Mouse (Mus musculus) erythroblast, adult 5-6 weeks (primary cell): ENCODE data around the gene Vmn1r215. TPM values are rescaled to one million over a fixed set of nuclear protein-coding genes. Genes with fewer than 3 reads are reported as not detected.
"Not testable (repeated sequence)": the region's sequence is repeated elsewhere in the genome, so short reads cannot be mapped to it uniquely, and the experiment has no call there.

ENCODE experiments used
- ATAC-seq: replicated peaks from 2 replicates; pipeline ENCODE4 v1.8.0; 2016; ENCODE audit warnings: moderate number of reproducible peaks, mild to moderate bottlenecking, moderate TSS enrichment, inconsistent platforms; ENCODE audit not compliant: poor library complexity, low FRiP score, severe bottlenecking
- total RNA-seq, 2 experiments: library from RNA; stranded (forward) in 1 of 2; stranded (reverse) in 1 of 2; fragments of 150-400 nt in 1 of 2; fragments of 200-764, 138-1000 nt in 1 of 2; gene quantifications; 2 replicates each; pipeline versions ENCODE4 v1.2.3 to v1.2.4; 2015 to 2017; ENCODE audit warnings: low replicate concordance in 2 of 2

Gene Vmn1r215
- total RNA-seq (2015; ENCODE audit: low replicate concordance), result not detected in 2 replicates
- not detected in 2 replicates for total RNA-seq (2017; ENCODE audit: low replicate concordance)

GRCm38 (mm10) chr13:23067725-23068124, at the start of gene Vmn1r215:
Gene Vmn1r215, plus strand, starts transcription at chr13:23068025.
- ATAC-seq, result no peak

- no peak for ATAC-seq
These were observed 49.7 kb upstream of the Vmn1r215 start for GRCm38 (mm10) chr13:23018158-23018557.

GRCm38 (mm10) chr13:23024812-23025211, 43.0 kb upstream of the Vmn1r215 start:
- ATAC-seq, result no peak

- no peak for ATAC-seq
These were observed 37.7 kb upstream of the Vmn1r215 start, which contains the start of gene Vmn1r214 for GRCm38 (mm10) chr13:23030118-23030517. Gene Vmn1r214, plus strand, starts transcription at chr13:23030418.

- ATAC-seq, result no peak
These were observed 10.0 kb upstream of the Vmn1r215 start for GRCm38 (mm10) chr13:23057778-23058177.

- no peak for ATAC-seq
These were observed 1.5 kb downstream of the Vmn1r215 start for GRCm38 (mm10) chr13:23069312-23069711.

GRCm38 (mm10) chr13:23094386-23094785, 26.6 kb downstream of the Vmn1r215 start:
- ATAC-seq, result no peak

GRCm38 (mm10) chr13:23118126-23118525, 50.3 kb downstream of the Vmn1r215 start, which contains the start of gene Vmn1r217:
Gene Vmn1r217, minus strand, starts transcription at chr13:23118226.
- ATAC-seq, result not testable (repeated sequence)

- ATAC-seq, result no peak
These were observed 52.8 kb downstream of the Vmn1r215 start for GRCm38 (mm10) chr13:23120611-23121010.

Other genes starting within 250 kb of the Vmn1r215 start
- gene Vmn1r210, start 236.7 kb upstream of the Vmn1r215 start, total RNA-seq (2015; ENCODE audit: low replicate concordance), result not detected in 2 replicates
- gene Vmn1r210, start 236.7 kb upstream of the Vmn1r215 start, total RNA-seq (2017; ENCODE audit: low replicate concordance), result not detected in 2 replicates
- not detected in 2 replicates for gene Vmn1r211, start 210.5 kb upstream of the Vmn1r215 start, total RNA-seq (2015; ENCODE audit: low replicate concordance)
- gene Vmn1r211, start 210.5 kb upstream of the Vmn1r215 start, total RNA-seq (2017; ENCODE audit: low replicate concordance), result not detected in 2 replicates
- not detected in 2 replicates for gene Vmn1r212, start 183.8 kb upstream of the Vmn1r215 start, total RNA-seq (2015; ENCODE audit: low replicate concordance)
- not detected in 2 replicates for gene Vmn1r212, start 183.8 kb upstream of the Vmn1r215 start, total RNA-seq (2017; ENCODE audit: low replicate concordance)
- not detected in 2 replicates for gene Vmn1r213, start 60.4 kb upstream of the Vmn1r215 start, total RNA-seq (2015; ENCODE audit: low replicate concordance)
- gene Vmn1r213, start 60.4 kb upstream of the Vmn1r215 start, total RNA-seq (2017; ENCODE audit: low replicate concordance), result 0.70 TPM in 1 of 2 replicates, not detected in the other
- gene Vmn1r214, start 37.6 kb upstream of the Vmn1r215 start, total RNA-seq (2015; ENCODE audit: low replicate concordance), result not detected in 2 replicates
- gene Vmn1r214, start 37.6 kb upstream of the Vmn1r215 start, total RNA-seq (2017; ENCODE audit: low replicate concordance), result not detected in 2 replicates
- gene Vmn1r217, start 50.2 kb downstream of the Vmn1r215 start, total RNA-seq (2015; ENCODE audit: low replicate concordance), result not detected in 2 replicates
- under 0.01 and 0.09 TPM in 2 replicates for gene Vmn1r217, start 50.2 kb downstream of the Vmn1r215 start, total RNA-seq (2017; ENCODE audit: low replicate concordance)
- not detected in 2 replicates for gene Vmn1r218, start 65.1 kb downstream of the Vmn1r215 start, total RNA-seq (2015; ENCODE audit: low replicate concordance)
- gene Vmn1r218, start 65.1 kb downstream of the Vmn1r215 start, total RNA-seq (2017; ENCODE audit: low replicate concordance), result 0.14 TPM in 1 of 2 replicates, not detected in the other
- not detected in 2 replicates for gene Vmn1r219, start 91.3 kb downstream of the Vmn1r215 start, total RNA-seq (2015; ENCODE audit: low replicate concordance)
- 0.09 TPM in 1 of 2 replicates, not detected in the other for gene Vmn1r219, start 91.3 kb downstream of the Vmn1r215 start, total RNA-seq (2017; ENCODE audit: low replicate concordance)
- gene Vmn1r220, start 120.0 kb downstream of the Vmn1r215 start, total RNA-seq (2015; ENCODE audit: low replicate concordance), result not detected in 2 replicates
- gene Vmn1r220, start 120.0 kb downstream of the Vmn1r215 start, total RNA-seq (2017; ENCODE audit: low replicate concordance), result not detected in 2 replicates
- gene Vmn1r221, start 146.1 kb downstream of the Vmn1r215 start, total RNA-seq (2015; ENCODE audit: low replicate concordance), result not detected in 2 replicates
- gene Vmn1r221, start 146.1 kb downstream of the Vmn1r215 start, total RNA-seq (2017; ENCODE audit: low replicate concordance), result not detected in 2 replicates
- not detected in 2 replicates for gene Vmn1r222, start 167.9 kb downstream of the Vmn1r215 start, total RNA-seq (2015; ENCODE audit: low replicate concordance)
- gene Vmn1r222, start 167.9 kb downstream of the Vmn1r215 start, total RNA-seq (2017; ENCODE audit: low replicate concordance), result not detected in 2 replicates
- gene Vmn1r223, start 179.1 kb downstream of the Vmn1r215 start, total RNA-seq (2015; ENCODE audit: low replicate concordance), result not detected in 2 replicates
- not detected in 2 replicates for gene Vmn1r223, start 179.1 kb downstream of the Vmn1r215 start, total RNA-seq (2017; ENCODE audit: low replicate concordance)